Mouse (Mus musculus) heart, adult 2 months (tissue): ENCODE measurements around the gene Fen1.

Experiments used
- CTCF ChIP-seq: fragments of 200-600 bp; IDR thresholded peaks from 2 replicates; pipeline ENCODE4 v1.8.1; 2022; ENCODE audit warnings: antibody characterized with exemption, mild to moderate bottlenecking, moderate library complexity
- EP300 ChIP-seq: fragments of 200-500 bp; IDR thresholded peaks from 2 replicates; pipeline ENCODE4 v1.6.1; 2011; ENCODE audit warnings: low read depth, low read length, control low read depth; ENCODE audit not compliant: insufficient read depth

DNA sequence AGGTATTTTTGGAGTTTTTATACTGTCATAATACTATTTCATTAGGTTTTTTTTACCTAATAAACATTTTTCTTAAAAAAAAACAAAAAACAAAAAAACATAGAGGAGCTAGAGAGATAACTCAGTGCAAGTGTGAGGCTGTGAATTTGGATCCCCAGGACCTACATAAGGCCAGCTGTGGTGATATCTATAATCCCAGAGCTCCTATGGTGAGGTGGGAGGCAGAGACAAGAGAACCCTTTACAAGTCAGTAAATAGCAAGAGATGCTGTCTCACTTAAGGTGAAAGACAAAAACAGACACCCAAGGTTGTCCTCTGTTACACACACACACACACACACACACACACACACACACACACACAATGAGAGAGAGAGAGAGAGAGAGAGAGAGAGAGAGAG lies 34.8 kb downstream of the Fen1 start:
- TF ChIP-seq CTCF: no peak
- no peak for TF ChIP-seq EP300
